Mouse (Mus musculus): Measurements from ENCODE around the gene Phf14.

DNA sequence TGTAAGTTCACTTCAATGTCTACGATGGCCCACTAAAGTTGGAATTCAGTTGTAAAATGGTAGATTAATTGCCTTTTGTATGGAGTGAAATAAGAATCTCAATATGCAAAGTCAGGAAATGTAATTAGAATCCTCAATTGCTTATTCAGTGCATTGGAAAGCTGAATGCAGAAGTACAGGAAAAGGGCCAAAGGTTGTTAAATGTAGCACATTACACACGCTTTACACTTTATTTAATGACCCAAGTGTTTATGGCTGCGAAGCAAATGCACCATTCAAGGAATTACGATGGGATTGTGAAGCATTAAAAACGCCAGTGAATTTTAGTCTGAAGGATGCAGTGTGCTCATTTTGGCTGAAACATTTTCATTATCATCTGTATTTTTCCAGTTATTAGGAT, 167.0 kb downstream of the Phf14 start:
- TF ChIP-seq POLR2A (IDR thresholded peaks at IDR 0.05; ENCODE audit: insufficient read depth, low read depth, low read length) (no peak), CTCF (IDR thresholded peaks at IDR 0.05; ENCODE audit: insufficient read depth, low read depth, low read length) (no peak)
